Mouse (Mus musculus) G1E (cell line): Measurements from ENCODE around the gene Stap2. TPM values are rescaled to one million over a fixed set of nuclear protein-coding genes. Genes with fewer than 3 reads are reported as not detected.

Experiments
- ATAC-seq: 2 replicates; pipeline ENCODE4 v1.8.0; 2016; ENCODE audit warnings: mild to moderate bottlenecking; ENCODE audit not compliant: insufficient number of reproducible peaks, poor library complexity, low FRiP score, severe bottlenecking; ENCODE audit errors: extremely low read depth
- DNase-seq: peaks from one replicate; pipeline ENCODE4 v3.0.0; 2012; ENCODE audit warnings: low spot score
- H3K27me3 ChIP-seq: 2 replicates; pipeline ENCODE4 v1.6.1; 2012; ENCODE audit warnings: mild to moderate bottlenecking, low read length, inconsistent platforms; ENCODE audit not compliant: insufficient read depth
- H3K36me3 ChIP-seq: replicated peaks from 2 replicates; pipeline ENCODE3; 2012; ENCODE audit warnings: mild to moderate bottlenecking, inconsistent platforms
- H3K4me1 ChIP-seq: 2 replicates; pipeline ENCODE4 v1.6.1; 2012; ENCODE audit warnings: low read depth, low read length, inconsistent platforms, mixed read lengths; ENCODE audit not compliant: insufficient read depth
- H3K4me3 ChIP-seq: 2 replicates; pipeline ENCODE4 v1.5.1; 2012; ENCODE audit warnings: low read depth, mild to moderate bottlenecking, inconsistent platforms, low read length, moderate library complexity, mixed read lengths
- H3K9me3 ChIP-seq: replicated peaks from 2 replicates; pipeline ENCODE4 v1.6.1; 2012; ENCODE audit warnings: inconsistent platforms
- CTCF ChIP-seq: IDR thresholded peaks from 2 replicates; pipeline ENCODE4 v1.5.1; 2012; ENCODE audit warnings: low read depth, low read length, inconsistent platforms, mixed read lengths
- GATA1 ChIP-seq: IDR thresholded peaks from 2 replicates; pipeline ENCODE4 v1.6.1; 2012; ENCODE audit warnings: borderline replicate concordance, low read length, inconsistent platforms, mixed read lengths
- GATA2 ChIP-seq: IDR thresholded peaks from 2 replicates; pipeline ENCODE4 v1.6.1; 2012; ENCODE audit warnings: low read depth, low read length, inconsistent platforms, borderline replicate concordance
- POLR2AphosphoS5 ChIP-seq: IDR thresholded peaks from 2 replicates; pipeline ENCODE4 v1.6.1; 2012; ENCODE audit warnings: low read depth, low read length, inconsistent platforms; ENCODE audit not compliant: insufficient replicate concordance
- TAL1 ChIP-seq: conservative IDR thresholded peaks from 2 replicates; pipeline ENCODE4 v1.6.1; 2012; ENCODE audit warnings: low read depth, low read length, inconsistent platforms, mixed read lengths
- polyA plus RNA-seq: library from polyadenylated mRNA; stranded (reverse); fragments of >175 nt; gene quantifications from 2 replicates; pipeline ENCODE4 v1.2.3, GENCODE M21; 2012
- total RNA-seq, 2 experiments: library from RNA; stranded (forward) in 1 of 2; stranded (reverse) in 1 of 2; fragments of 200-1000 nt in 1 of 2; fragments of >200 nt in 1 of 2; fragmentation: Nextera tagmentation in 1 of 2; gene quantifications; 2 replicates each; pipeline ENCODE4 v1.2.3; 2014 to 2017

Stap2 gene
- total and polyA plus RNA-seq, 3 experiments = 0.27 TPM; not detected in 2

- peak overlapping the region; percentile 92 for H3K4me3 ChIP-seq
These were observed 3.1 kb upstream of the Stap2 start for GRCm38 (mm10) chr17:56008356-56009087.

GRCm38 (mm10) chr17:56007444-56008355, 2.3 kb upstream of the Stap2 start:
- ATAC-seq (no peak), DNase-seq (no peak)
- H3K4me3 ChIP-seq = peak overlapping the region; percentile 92; the same call in 1 of the 2 replicates

More at GRCm38 (mm10) chr17:56008356-56009087, 3.1 kb upstream of the Stap2 start:
- peaks cover 29% of the 10 kb centered on the region for H3K36me3 ChIP-seq
- DNase-seq = peak; percentile 100
- no peak for TF ChIP-seq GATA2
- no peak for TF ChIP-seq GATA1
- TF ChIP-seq TAL1 = no peak
- TF ChIP-seq POLR2AphosphoS5 = no peak
- TF ChIP-seq CTCF = no peak
- H3K9me3 ChIP-seq = no peaks in the 10 kb centered on the region
- peaks cover 5% of the 10 kb centered on the region for H3K27me3 ChIP-seq
- H3K4me1 ChIP-seq = peaks cover 45% of the 10 kb centered on the region
- ATAC-seq = peak; percentile 91

GRCm38 (mm10) chr17:56006956-56007355, 1.6 kb upstream of the Stap2 start:
- no peak overlapping the region for H3K4me3 ChIP-seq
- ATAC-seq = no peak
- peaks cover 42% of the 10 kb centered on the region for H3K4me1 ChIP-seq
- no peak for DNase-seq
- no peak for TF ChIP-seq GATA1
- TF ChIP-seq GATA2 = no peak
- TF ChIP-seq TAL1 = no peak
- TF ChIP-seq POLR2AphosphoS5 = no peak
- TF ChIP-seq CTCF = no peak
- no peaks in the 10 kb centered on the region for H3K9me3 ChIP-seq
- peaks cover 18% of the 10 kb centered on the region for H3K36me3 ChIP-seq
- peaks cover 11% of the 10 kb centered on the region for H3K27me3 ChIP-seq

More at GRCm38 (mm10) chr17:56007444-56008355, 2.3 kb upstream of the Stap2 start:
- no peaks in the 10 kb centered on the region for H3K9me3 ChIP-seq
- no peak for TF ChIP-seq POLR2AphosphoS5
- no peak for TF ChIP-seq TAL1
- TF ChIP-seq GATA1 = no peak
- no peak for TF ChIP-seq CTCF
- no peak for TF ChIP-seq GATA2
- peaks cover 11% of the 10 kb centered on the region for H3K27me3 ChIP-seq
- H3K36me3 ChIP-seq = peaks cover 24% of the 10 kb centered on the region
- H3K4me1 ChIP-seq = peaks cover 45% of the 10 kb centered on the region

- ATAC-seq (no peak), DNase-seq (no peak)
- H3K9me3 ChIP-seq = no peaks in the 10 kb centered on the region
- no peak overlapping the region for H3K4me3 ChIP-seq
- H3K36me3 ChIP-seq = no peaks in the 10 kb centered on the region
- peaks cover 18% of the 10 kb centered on the region for H3K4me1 ChIP-seq
- peaks cover 11% of the 10 kb centered on the region for H3K27me3 ChIP-seq
- TF ChIP-seq POLR2AphosphoS5 (no peak), TAL1 (no peak), CTCF (no peak), GATA2 (no peak), GATA1 (no peak)
These were observed 2.4 kb downstream of the Stap2 start for GRCm38 (mm10) chr17:56003000-56003399.

GRCm38 (mm10) chr17:55999794-56000499, 5.4 kb downstream of the Stap2 start:
- Histone ChIP-seq H3K36me3 (no peaks in the 10 kb centered on the region), H3K4me1 (no peaks in the 10 kb centered on the region; the same call in 1 of the 2 replicates), H3K27me3 (peaks cover 20% of the 10 kb centered on the region), H3K4me3 (no peak overlapping the region), H3K9me3 (peaks cover 4% of the 10 kb centered on the region)
- TF ChIP-seq GATA2 (no peak), TAL1 (no peak), POLR2AphosphoS5 (no peak), GATA1 (no peak), CTCF (no peak)
- ATAC-seq (no peak), DNase-seq (no peak)
